Mouse (Mus musculus): Measurements from ENCODE around the gene Panx1. TPM values are rescaled to one million over a fixed set of nuclear protein-coding genes. Genes with fewer than 3 reads are reported as not detected.

The Panx1 gene
- polyA plus RNA-seq, 1 experiment from 2014 or later: 51.7 TPM

GRCm38 (mm10) chr9:14970805-14971525, 74.3 kb downstream of the Panx1 start:
- Histone ChIP-seq H3K36me3 (ENCODE audit: control insufficient read depth, insufficient read depth, low read length) (no peaks in the 10 kb centered on the region), H3K9ac (replicated peaks; ENCODE audit: low read depth, low read length) (no peak overlapping the region), H3K27ac (ENCODE audit: low read length) (no peak overlapping the region), H3K4me1 (ENCODE audit: control insufficient read depth, insufficient read depth, low read length) (no peaks in the 10 kb centered on the region), H3K4me2 (replicated peaks; ENCODE audit: low read depth, low read length) (no peak overlapping the region), H3K27me3 (ENCODE audit: control insufficient read depth, insufficient read depth, low read length) (no peaks in the 10 kb centered on the region), H3K4me3 (ENCODE audit: low read depth, low read length) (no peak overlapping the region), H3K9me3 (ENCODE audit: control insufficient read depth, low read depth, low read length) (no peaks in the 10 kb centered on the region)
- no peak for ATAC-seq (ENCODE audit: insufficient number of reproducible peaks, insufficient read depth, low FRiP score, low read depth)
- WGBS: 83% methylated on average over 3 of the region's 3 CpGs

GRCm38 (mm10) chr9:14970211-14970610, 75.1 kb downstream of the Panx1 start:
- H3K36me3 ChIP-seq (ENCODE audit: control insufficient read depth, insufficient read depth, low read length): no peaks in the 10 kb centered on the region
- H3K9ac ChIP-seq (replicated peaks; ENCODE audit: low read depth, low read length): no peak overlapping the region
- no peak for ATAC-seq (ENCODE audit: insufficient number of reproducible peaks, insufficient read depth, low FRiP score, low read depth)
- no peak overlapping the region for H3K27ac ChIP-seq (ENCODE audit: low read length)
- no peaks in the 10 kb centered on the region for H3K9me3 ChIP-seq (ENCODE audit: control insufficient read depth, low read depth, low read length)
- 61% methylated on average over 4 of the region's 4 CpGs for WGBS
- H3K4me1 ChIP-seq (ENCODE audit: control insufficient read depth, insufficient read depth, low read length): no peaks in the 10 kb centered on the region
- H3K4me3 ChIP-seq (ENCODE audit: low read depth, low read length): no peak overlapping the region
- H3K4me2 ChIP-seq (replicated peaks; ENCODE audit: low read depth, low read length): no peak overlapping the region
- no peaks in the 10 kb centered on the region for H3K27me3 ChIP-seq (ENCODE audit: control insufficient read depth, insufficient read depth, low read length)

GRCm38 (mm10) chr9:14967598-14967997, 77.7 kb downstream of the Panx1 start:
- Histone ChIP-seq H3K9ac (replicated peaks; ENCODE audit: low read depth, low read length) (no peak overlapping the region), H3K4me2 (replicated peaks; ENCODE audit: low read depth, low read length) (no peak overlapping the region), H3K27ac (ENCODE audit: low read length) (no peak overlapping the region), H3K9me3 (ENCODE audit: control insufficient read depth, low read depth, low read length) (no peaks in the 10 kb centered on the region), H3K36me3 (ENCODE audit: control insufficient read depth, insufficient read depth, low read length) (no peaks in the 10 kb centered on the region), H3K4me3 (ENCODE audit: low read depth, low read length) (no peak overlapping the region), H3K27me3 (ENCODE audit: control insufficient read depth, insufficient read depth, low read length) (no peaks in the 10 kb centered on the region), H3K4me1 (ENCODE audit: control insufficient read depth, insufficient read depth, low read length) (no peaks in the 10 kb centered on the region)
- 83% methylated on average over 1 of the region's 1 CpGs for WGBS
- no peak for ATAC-seq (ENCODE audit: insufficient number of reproducible peaks, insufficient read depth, low FRiP score, low read depth)

GRCm38 (mm10) chr9:14966787-14967186, 78.5 kb downstream of the Panx1 start:
- Histone ChIP-seq H3K4me3 (ENCODE audit: low read depth, low read length) (no peak overlapping the region), H3K36me3 (ENCODE audit: control insufficient read depth, insufficient read depth, low read length) (no peaks in the 10 kb centered on the region), H3K9me3 (ENCODE audit: control insufficient read depth, low read depth, low read length) (no peaks in the 10 kb centered on the region), H3K27me3 (ENCODE audit: control insufficient read depth, insufficient read depth, low read length) (no peaks in the 10 kb centered on the region), H3K9ac (replicated peaks; ENCODE audit: low read depth, low read length) (no peak overlapping the region), H3K4me2 (replicated peaks; ENCODE audit: low read depth, low read length) (no peak overlapping the region), H3K27ac (ENCODE audit: low read length) (no peak overlapping the region), H3K4me1 (ENCODE audit: control insufficient read depth, insufficient read depth, low read length) (no peaks in the 10 kb centered on the region)
- ATAC-seq (ENCODE audit: insufficient number of reproducible peaks, insufficient read depth, low FRiP score, low read depth): no peak
- WGBS: 61% methylated on average over 4 of the region's 4 CpGs

GRCm38 (mm10) chr9:14965368-14965767, 79.9 kb downstream of the Panx1 start:
- Histone ChIP-seq H3K4me2 (replicated peaks; ENCODE audit: low read depth, low read length) (no peak overlapping the region), H3K4me1 (ENCODE audit: control insufficient read depth, insufficient read depth, low read length) (no peaks in the 10 kb centered on the region), H3K9me3 (ENCODE audit: control insufficient read depth, low read depth, low read length) (no peaks in the 10 kb centered on the region), H3K36me3 (ENCODE audit: control insufficient read depth, insufficient read depth, low read length) (no peaks in the 10 kb centered on the region), H3K4me3 (ENCODE audit: low read depth, low read length) (no peak overlapping the region), H3K27ac (ENCODE audit: low read length) (no peak overlapping the region), H3K9ac (replicated peaks; ENCODE audit: low read depth, low read length) (no peak overlapping the region), H3K27me3 (ENCODE audit: control insufficient read depth, insufficient read depth, low read length) (no peaks in the 10 kb centered on the region)
- no peak for ATAC-seq (ENCODE audit: insufficient number of reproducible peaks, insufficient read depth, low FRiP score, low read depth)

GRCm38 (mm10) chr9:14962769-14963168, 82.5 kb downstream of the Panx1 start:
- Histone ChIP-seq H3K4me2 (replicated peaks; ENCODE audit: low read depth, low read length) (no peak overlapping the region), H3K9ac (replicated peaks; ENCODE audit: low read depth, low read length) (no peak overlapping the region), H3K27me3 (ENCODE audit: control insufficient read depth, insufficient read depth, low read length) (no peaks in the 10 kb centered on the region), H3K9me3 (ENCODE audit: control insufficient read depth, low read depth, low read length) (no peaks in the 10 kb centered on the region), H3K36me3 (ENCODE audit: control insufficient read depth, insufficient read depth, low read length) (no peaks in the 10 kb centered on the region), H3K27ac (ENCODE audit: low read length) (no peak overlapping the region), H3K4me1 (ENCODE audit: control insufficient read depth, insufficient read depth, low read length) (no peaks in the 10 kb centered on the region), H3K4me3 (ENCODE audit: low read depth, low read length) (no peak overlapping the region)
- no peak for ATAC-seq (ENCODE audit: insufficient number of reproducible peaks, insufficient read depth, low FRiP score, low read depth)
- 71% methylated on average over 1 of the region's 1 CpGs for WGBS

GRCm38 (mm10) chr9:14954659-14955058, 90.6 kb downstream of the Panx1 start:
- H3K27ac ChIP-seq (ENCODE audit: low read length): no peak overlapping the region
- no peaks in the 10 kb centered on the region for H3K27me3 ChIP-seq (ENCODE audit: control insufficient read depth, insufficient read depth, low read length)
- no peaks in the 10 kb centered on the region for H3K4me1 ChIP-seq (ENCODE audit: control insufficient read depth, insufficient read depth, low read length)
- no peaks in the 10 kb centered on the region for H3K9me3 ChIP-seq (ENCODE audit: control insufficient read depth, low read depth, low read length)
- no peak overlapping the region for H3K9ac ChIP-seq (replicated peaks; ENCODE audit: low read depth, low read length)
- no peak for ATAC-seq (ENCODE audit: insufficient number of reproducible peaks, insufficient read depth, low FRiP score, low read depth)
- 71% methylated on average over 1 of the region's 1 CpGs for WGBS
- H3K36me3 ChIP-seq (ENCODE audit: control insufficient read depth, insufficient read depth, low read length): no peaks in the 10 kb centered on the region
- H3K4me3 ChIP-seq (ENCODE audit: low read depth, low read length): no peak overlapping the region
- H3K4me2 ChIP-seq (replicated peaks; ENCODE audit: low read depth, low read length): no peak overlapping the region
